Mouse (Mus musculus) megakaryocyte, adult 5-6 weeks (primary cell): Measurements from ENCODE around the gene Pdcd1lg2. TPM values are rescaled to one million over a fixed set of nuclear protein-coding genes. Genes with fewer than 3 reads are reported as not detected.
A peak's percentile ranks its signal among the peaks of the same experiment; 100 is the strongest.

Source experiments
- ATAC-seq: 2 replicates; pipeline ENCODE4 v1.8.0; 2016; ENCODE audit warnings: mild to moderate bottlenecking, inconsistent platforms; ENCODE audit not compliant: poor library complexity, severe bottlenecking
- total RNA-seq, 2 experiments: library from RNA; stranded (forward) in 1 of 2; stranded (reverse) in 1 of 2; fragments of 153-499, 151-499 nt in 1 of 2; fragments of 221-1000, 200-1000 nt in 1 of 2; gene quantifications; 2 replicates each; pipeline versions ENCODE4 v1.2.3 to v1.2.4; 2015 to 2017

The Pdcd1lg2 gene
- total RNA-seq, 2 experiments from 2014 or later: 0.44 TPM; not detected in 1

DNA sequence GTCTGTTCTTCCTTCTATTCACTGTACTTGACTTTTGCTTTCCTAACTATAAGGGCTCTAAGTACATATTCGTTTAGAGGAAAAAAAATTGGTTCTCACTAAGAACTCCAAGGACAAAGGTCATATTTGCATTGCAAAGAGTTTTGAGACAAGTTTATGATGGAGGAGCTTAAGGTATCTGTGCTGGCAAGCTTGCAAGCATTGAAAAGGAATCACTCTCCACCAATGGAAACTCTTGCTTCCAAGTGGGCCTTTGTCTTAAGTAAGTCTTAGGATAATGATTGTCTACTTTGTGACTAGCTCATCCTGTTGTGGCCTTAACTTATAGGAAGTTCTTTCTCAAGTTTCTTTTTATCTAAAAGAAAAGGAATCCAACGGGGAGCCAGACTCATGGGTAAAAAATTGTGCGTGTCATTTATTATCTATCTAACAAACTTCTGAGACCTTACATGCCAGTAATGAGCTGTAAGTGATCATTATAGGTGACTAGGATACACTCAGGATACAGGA lies 5.7 kb downstream of the Pdcd1lg2 start:
- no peak for ATAC-seq

DNA sequence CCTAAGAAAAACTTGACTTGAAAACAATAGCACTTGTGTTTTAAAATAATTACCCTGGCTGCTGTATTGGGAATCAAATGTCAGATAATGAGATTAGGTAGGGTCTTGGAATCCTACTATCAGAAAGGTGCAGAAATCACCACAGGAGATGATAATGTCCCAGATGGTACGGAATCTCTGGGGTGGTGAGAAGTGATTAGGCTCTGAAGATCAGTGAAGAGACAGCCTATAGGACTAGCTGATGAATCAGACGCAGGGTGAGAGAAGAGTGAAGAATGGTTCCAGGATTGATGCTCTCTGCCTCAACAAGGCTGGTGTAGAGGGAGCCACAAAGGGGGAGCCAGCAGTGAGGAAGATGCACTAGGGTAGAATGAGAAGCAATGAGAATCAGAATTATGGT lies 6.5 kb downstream of the Pdcd1lg2 start:
- no peak for ATAC-seq

DNA sequence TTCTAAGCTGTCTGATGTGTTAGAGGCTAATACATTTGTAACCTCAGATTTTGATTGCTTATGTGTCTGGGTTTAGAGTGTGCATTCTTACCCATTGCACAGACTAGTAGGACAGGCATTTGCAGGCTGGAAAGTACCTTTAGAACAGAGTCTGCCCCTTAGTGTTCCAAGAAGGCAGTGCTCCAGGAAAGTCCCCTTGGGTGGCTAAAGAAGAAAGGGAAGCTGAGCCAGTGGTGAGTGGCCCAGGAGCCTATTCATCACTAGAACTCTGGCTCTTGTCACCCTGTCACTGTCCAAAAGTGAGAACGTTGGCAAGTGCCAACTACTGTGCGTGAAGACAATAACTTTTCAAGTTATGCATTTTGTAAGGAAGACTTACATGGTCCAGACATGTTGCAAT lies 7.2 kb downstream of the Pdcd1lg2 start:
- no peak for ATAC-seq

DNA sequence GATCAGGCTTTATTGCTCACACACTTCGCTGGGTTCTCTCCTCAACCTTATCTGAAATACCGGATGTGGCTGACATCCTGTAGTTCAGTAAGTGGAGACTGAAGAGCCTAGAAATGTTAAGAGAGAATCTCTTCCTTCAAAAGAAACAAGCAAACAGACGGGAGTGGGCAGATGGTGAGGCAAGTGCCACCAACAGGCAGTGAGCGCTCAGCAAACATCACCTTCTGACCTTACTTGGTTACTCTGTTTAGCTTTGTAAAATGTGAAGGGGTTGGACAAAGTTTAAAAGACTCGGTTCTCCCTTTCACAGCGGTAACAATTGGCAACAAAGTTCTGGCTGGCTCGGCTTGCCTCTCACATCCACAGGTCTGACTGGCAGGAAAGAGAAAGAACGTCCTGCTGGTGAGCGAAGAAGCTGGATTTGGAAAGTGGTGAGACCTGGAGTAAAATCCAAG lies 8.0 kb downstream of the Pdcd1lg2 start:
- peak; percentile 42; the same call in 1 of the 2 replicates for ATAC-seq

DNA sequence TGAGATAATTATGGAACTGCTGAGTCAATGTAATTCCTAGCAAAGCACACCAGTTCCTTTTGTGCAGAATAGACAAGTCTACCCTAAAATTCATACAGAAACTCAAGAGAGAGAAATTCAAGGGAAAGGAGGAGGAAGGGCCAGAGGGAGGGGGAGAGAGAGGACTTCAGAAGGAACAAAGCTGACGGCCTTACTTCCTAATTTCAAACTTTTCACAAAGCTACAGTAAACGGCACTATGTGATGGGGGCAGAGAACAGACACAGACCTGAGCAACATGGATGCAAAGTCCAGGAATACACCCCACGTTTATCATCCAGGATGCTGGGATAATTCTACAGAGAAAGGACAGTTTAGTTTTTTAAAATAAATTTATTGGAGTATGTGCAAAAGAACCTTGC lies 8.8 kb downstream of the Pdcd1lg2 start:
- peak; percentile 41; the same call in 1 of the 2 replicates for ATAC-seq

DNA sequence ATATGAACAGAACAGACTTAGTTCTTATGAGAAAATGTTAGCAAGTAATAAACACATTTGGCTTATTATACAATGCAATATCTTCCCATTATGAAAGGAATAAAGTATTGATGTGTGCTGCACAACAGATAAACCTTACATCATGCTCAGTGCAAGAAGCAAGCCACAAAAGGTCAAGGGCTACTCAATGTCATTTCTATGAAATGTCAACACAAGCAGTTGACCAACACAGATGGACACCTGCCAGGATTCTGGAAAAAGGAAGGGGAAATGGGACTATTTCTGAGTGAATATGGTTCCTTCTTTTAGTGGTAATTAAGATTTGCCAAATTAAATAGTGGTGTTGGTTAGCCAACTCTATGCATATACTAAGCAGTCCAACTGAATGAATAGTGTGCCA lies 9.2 kb downstream of the Pdcd1lg2 start:
- ATAC-seq: peak; percentile 61

DNA sequence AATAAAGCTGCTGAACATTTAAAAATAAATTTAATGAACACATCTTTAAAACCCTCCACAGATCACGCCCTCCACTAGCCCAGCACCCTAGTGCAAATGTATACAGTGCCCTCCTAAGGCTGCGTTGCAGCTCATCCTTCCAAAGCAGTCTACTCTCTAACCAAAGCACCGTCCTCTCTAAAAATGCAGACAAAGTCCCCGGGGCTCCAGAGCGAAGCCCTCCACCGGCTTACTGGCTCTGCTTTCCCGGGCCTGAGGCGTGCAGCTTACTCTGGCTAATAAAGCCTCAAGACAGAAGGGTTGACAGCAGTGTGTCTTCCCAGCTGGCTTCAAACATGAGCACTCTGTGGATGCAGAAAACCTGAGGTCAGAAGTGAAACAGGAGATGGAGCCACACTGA lies 9.7 kb downstream of the Pdcd1lg2 start:
- ATAC-seq: no peak

DNA sequence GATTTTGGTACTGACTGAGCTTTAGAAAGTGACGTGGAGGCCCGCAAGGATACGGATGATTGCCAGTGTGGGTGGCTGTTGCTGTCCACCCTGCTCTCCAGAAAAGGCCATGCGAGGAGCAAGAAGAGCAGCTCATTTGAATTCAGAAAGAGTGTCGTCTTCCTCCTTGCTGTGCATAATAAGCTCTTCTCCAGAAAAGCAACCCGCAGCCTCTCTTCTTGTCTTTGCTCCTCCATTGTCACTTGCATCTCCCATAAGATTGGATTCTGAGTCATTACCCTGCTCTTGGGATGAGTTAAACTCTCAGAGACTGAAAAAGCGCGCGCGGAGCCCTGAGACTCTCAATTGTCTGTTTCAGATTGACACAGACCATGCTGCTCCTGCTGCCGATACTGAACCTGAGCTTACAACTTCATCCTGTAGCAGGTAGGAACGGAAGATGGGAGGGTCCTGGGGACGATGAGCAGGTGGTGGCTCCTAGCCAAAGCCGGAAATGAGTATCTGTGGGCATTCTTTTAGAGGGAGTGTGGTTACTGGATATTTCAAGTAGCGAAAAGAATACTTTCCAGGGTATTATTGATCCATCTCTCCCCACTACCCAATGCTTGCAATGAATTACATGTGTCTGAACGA lies 11.4 kb downstream of the Pdcd1lg2 start:
- no peak for ATAC-seq

DNA sequence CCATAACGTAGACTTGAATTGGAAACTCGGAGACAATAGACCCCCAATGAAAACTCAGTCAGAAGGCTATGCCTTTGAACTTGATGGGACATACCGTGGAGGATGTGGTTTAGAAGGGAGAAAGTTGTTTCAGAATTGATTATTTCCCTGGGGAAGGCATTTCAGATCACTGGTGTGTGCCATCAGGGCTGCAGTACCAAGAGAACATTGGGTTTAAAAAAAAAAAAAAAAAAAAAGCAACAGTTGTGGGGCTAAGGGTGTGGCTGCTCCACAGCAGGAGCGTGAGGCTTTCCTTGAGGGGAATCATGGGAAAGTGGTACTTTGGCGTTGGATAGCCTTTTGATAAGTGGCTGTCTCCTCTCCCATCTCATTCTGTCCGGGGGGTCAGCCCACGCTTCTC lies 12.1 kb downstream of the Pdcd1lg2 start:
- no peak for ATAC-seq

DNA sequence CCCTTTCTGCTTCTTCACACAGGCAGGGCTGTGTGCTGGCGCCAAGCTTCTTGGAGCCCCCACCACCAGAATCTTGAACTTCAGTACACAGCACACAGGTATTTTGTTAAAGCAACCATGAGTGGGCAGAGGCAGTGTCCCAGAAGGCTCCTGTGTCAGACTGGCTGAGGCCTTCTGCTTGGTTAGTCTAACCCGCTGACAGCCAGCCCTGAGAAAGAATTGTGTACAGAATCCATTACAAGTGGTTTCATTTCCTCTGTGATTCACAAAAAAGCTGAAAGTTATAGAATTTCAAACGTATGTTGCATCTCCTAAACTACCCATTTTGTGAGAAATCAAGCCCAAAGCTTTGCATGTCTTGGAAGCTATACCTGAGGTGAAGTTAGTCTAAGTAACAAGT lies 19.8 kb downstream of the Pdcd1lg2 start:
- ATAC-seq: peak; percentile 53

DNA sequence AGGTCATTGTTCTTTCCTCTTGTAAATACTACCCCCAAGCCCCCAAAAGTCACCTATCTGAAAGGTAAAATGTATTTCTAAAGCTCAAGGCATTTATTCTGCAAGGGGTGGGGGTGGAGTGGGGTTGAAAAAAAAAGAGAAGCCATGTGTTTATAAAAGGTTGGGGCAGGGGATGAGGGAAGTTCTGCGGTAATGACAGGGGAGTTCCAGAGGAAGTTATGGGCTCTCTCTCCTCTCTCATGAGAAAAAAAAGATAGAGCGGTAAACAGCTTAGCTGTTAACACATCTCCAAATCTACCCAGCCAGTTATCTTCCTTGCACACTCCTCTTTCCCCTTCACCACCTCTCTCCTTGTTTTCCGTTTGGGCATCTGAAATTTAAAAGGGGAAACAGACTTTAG lies 20.2 kb downstream of the Pdcd1lg2 start:
- ATAC-seq: peak; percentile 97

DNA sequence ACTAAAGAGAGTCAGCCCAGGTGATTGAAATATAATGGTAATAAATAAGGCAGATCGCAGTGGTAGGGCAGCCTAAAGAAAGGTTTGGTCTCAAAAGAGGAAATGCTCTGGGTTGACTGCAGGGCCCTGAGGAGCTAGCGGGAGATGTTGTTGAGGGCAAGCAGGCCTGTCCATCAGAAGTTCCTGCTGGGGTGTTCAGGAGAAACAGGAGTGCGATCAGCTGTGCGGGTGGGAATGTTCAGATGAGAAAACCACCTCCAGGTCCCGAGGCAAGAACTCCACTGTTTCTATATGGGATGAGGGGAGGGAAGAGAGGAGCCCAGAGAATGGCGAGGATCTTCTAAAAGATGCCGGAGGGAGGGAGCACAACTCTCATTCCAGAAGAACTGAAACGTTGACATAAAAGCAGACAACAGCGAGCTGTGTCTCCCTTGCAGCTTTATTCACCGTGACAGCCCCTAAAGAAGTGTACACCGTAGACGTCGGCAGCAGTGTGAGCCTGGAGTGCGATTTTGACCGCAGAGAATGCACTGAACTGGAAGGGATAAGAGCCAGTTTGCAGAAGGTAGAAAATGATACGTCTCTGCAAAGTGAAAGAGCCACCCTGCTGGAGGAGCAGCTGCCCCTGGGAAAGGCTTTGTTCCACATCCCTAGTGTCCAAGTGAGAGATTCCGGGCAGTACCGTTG lies 26.2 kb downstream of the Pdcd1lg2 start:
- no peak for ATAC-seq

DNA sequence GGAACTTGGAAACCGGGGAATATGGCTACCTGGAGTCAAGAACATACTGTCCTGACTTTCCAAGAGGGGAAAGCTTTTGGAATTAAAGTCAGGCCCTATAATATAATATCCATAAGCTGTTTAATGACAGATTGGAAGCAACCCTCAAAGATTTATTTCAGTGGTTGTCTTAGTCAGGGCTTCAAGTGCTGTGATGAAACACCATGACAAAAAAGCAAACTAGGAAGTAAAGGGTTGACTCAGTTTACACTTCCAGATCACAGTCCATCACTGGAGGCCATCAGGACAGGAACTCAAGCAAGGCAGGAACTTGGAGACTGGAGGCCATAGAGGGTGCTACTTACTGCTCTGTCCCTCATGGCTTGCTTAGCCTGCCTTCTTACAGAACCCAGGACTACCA lies 27.1 kb downstream of the Pdcd1lg2 start:
- ATAC-seq: no peak

DNA sequence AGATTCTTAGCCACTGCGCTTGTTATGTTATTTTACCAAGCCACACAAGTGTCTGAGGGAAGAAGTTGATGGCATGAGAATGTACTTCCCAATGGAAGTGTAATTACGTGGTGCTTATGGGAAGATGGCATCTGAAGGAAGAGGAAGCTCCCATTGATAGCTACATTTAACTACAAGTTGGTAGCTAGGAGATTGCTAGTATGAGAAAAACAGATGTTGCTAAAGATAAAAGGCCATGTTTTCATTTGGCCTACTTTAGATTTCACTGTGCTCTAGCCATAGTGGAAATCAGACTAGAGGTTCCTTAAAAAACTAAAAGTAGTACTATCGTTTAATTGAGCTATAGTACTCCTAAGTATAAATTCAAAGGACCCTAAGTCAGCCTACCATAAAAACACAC lies 28.5 kb downstream of the Pdcd1lg2 start:
- ATAC-seq: no peak

DNA sequence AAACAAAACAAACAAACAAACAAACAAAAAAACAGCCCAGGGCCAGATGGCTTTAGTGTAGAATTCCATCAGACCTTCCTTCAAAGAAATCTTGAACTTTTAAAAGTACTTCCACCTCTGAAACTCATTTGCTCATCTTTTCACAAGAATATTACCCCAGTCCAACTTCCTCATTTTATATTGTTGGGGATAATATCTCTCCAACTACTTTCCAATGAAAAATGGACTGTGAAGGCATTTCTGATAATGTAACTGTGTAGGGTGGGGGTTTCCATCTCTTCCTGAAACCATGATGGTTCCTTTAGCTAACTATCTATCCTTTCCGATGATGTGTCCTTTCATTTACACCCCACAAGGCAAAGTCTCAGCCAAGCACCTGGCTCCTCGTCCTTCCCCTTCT lies 31.8 kb downstream of the Pdcd1lg2 start:
- ATAC-seq: no peak; the same call in 1 of the 2 replicates

DNA sequence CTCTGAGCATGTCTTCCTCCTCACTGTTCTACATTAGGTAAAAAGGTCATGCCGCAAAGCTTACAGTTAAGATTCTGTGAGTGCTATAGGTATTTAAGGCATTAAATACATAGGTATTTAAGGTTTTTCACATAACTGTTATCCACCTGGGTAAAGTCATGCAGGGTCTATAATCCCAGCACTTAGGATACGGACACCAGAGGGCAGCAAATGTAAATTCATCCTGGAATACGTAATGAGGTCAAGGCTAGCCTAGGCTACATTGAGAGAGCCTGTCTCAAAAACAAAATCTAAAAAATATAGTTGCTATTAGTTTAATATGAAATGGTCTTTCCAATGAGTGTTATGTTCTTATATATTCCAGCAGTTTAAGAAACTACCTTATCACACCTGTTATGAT lies 33.6 kb downstream of the Pdcd1lg2 start:
- no peak for ATAC-seq

DNA sequence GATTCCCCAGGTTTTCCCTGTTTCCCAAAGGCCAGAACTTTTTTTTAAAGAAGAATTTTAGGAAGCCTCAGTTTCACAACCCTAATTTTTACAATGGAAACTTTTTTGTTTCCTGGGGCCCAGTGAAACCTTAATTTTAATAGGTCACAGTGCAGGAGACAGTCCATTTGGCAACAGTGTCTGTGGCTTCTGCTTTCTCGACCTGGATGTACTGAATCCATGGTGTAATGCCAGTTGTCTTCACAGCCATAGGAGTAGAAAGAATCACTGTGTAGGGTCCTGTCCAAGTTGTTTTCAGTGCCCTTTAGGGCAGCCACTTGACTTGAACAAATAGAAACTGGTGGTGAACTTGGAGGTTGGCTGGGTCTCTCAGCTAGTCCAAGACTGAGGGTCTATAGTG lies 37.7 kb downstream of the Pdcd1lg2 start:
- ATAC-seq: peak; percentile 86

DNA sequence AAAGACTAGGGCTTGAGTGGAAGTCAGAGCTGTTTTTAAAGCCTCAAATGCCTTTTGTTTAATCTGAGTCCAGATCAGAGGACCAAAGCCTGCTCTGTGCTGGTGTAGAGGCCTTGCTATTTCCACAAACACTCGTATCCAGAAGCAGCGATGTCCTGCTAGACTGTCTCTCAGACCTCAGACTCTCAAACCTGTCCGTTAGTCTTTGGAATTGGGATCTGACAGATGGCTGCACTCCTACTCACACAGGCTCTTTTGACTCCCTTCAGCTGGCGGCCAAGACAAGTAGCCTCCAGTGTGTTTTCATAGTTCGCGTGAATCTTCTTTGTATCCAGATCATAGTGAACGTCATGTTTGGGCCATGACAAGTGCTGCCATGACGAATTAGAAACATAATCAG lies 39.7 kb downstream of the Pdcd1lg2 start:
- ATAC-seq: no peak

DNA sequence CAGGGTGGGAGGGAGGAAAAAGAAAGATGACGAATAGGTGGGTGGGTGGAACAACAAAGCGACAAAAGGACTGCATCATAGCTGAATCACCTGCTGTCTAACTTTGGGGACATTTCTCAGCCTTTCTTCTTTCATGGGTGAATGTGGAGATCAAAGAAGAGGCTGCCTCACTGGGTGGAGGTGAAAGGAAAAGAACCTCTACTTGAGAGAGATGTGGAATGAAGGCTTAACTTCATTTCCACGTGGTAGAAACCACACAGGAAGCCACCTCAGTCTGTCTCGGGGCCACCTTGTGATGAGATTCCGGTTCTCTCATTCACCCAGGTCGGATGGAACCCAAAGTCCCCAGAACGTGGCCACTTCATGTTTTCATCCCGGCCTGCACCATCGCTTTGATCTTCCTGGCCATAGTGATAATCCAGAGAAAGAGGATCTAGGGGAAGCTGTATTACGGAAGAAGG lies 43.5 kb downstream of the Pdcd1lg2 start:
- peak; percentile 72 for ATAC-seq

DNA sequence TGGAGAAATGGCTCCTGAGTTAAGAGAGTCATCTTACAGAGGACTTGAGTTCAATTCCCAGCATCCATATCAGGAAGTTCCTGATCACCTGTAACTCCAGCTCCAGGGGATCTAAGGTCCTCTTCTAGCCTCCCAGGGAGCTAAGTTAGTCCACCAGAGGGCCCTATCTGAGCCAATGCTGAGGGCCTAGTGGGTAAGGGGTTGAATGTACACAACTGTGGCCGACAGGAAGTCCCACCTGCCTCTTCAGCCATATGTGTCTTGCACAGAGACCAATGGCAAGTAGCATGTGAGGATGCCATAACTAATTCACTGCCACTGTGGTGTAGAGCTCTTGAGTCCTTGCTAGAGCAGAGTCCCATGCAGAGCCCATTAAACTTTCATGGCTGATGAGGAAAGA lies 44.4 kb downstream of the Pdcd1lg2 start:
- no peak for ATAC-seq

DNA sequence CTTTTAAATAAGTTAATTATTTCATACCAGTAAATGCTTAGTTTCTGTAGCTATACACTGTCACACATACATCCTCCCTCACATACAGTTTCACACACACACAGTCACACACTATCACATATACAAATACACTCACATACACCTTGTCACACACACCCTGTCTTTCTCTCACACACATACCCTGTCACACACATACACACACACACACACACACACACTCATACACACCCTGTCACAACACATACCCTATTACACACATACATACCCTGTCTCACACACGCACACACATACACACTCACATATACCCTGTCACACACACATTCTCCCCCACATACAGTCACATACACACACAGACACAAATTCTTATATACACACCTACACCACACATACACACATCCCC lies 47.3 kb downstream of the Pdcd1lg2 start:
- no peak for ATAC-seq

DNA sequence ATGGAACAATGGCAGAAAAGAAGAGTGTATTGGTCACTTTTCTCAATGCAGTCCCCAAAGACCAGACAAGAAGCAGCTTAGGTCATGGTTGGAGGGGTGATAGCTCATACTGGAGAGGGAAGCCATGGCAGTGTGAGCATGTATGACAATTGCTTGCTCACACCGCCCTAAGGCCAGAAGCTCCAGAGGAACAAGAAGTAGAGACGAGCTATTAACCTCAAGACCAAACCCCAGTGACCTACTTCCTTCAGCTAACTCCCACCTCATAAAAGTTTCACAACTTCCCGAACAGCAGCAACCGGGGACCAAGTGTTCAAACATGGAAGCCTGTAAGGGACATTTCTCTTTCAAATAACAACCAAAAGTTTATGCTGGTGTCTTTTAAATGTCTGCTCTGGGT lies 51.7 kb downstream of the Pdcd1lg2 start:
- peak; percentile 91 for ATAC-seq
